Mouse (Mus musculus): Measurements from ENCODE around the gene Lysmd3. TPM values are rescaled to one million over a fixed set of nuclear protein-coding genes. Genes with fewer than 3 reads are reported as not detected.
"Not testable (repeated sequence)": the region's sequence is repeated elsewhere in the genome, so short reads cannot be mapped to it uniquely, and the experiment has no call there.

Lysmd3 gene
- total RNA-seq (2022): 10 to 100 TPM; 10.6 to 15.2 (median 13.9) TPM

GRCm38 (mm10) chr13:81657351-81658052 is at the start of gene Lysmd3:
Gene Lysmd3, plus strand, starts transcription at chr13:81657663.
- peak; percentile 82 to 89 for DNase-seq (ENCODE audit: low spot score in 2 of 2)

- no peak for DNase-seq (ENCODE audit: low spot score in 2 of 2)
Measured at GRCm38 (mm10) chr13:81610349-81610748, 47.1 kb upstream of the Lysmd3 start.

GRCm38 (mm10) chr13:81627861-81628260 is 29.6 kb upstream of the Lysmd3 start:
- not testable (repeated sequence) for DNase-seq (ENCODE audit: low spot score in 2 of 2)

GRCm38 (mm10) chr13:81628631-81629190 is 28.8 kb upstream of the Lysmd3 start:
- DNase-seq (ENCODE audit: low spot score in 2 of 2): no peak

GRCm38 (mm10) chr13:81629395-81629794 is 28.1 kb upstream of the Lysmd3 start:
- DNase-seq (ENCODE audit: low spot score in 2 of 2): no peak

GRCm38 (mm10) chr13:81630566-81630965 is 26.9 kb upstream of the Lysmd3 start:
- no peak for DNase-seq (ENCODE audit: low spot score in 2 of 2)

- DNase-seq (ENCODE audit: low spot score in 2 of 2): peak; percentile 29 to 31
Measured at GRCm38 (mm10) chr13:81632720-81633415, 24.6 kb upstream of the Lysmd3 start, which contains the start of gene Adgrv1. Gene Adgrv1, minus strand, starts transcription at chr13:81633154.

GRCm38 (mm10) chr13:81639624-81640023 is 17.8 kb upstream of the Lysmd3 start:
- no peak for DNase-seq (ENCODE audit: low spot score in 2 of 2)

- no peak for DNase-seq (ENCODE audit: low spot score in 2 of 2)
Measured at GRCm38 (mm10) chr13:81640881-81641280, 16.6 kb upstream of the Lysmd3 start.

GRCm38 (mm10) chr13:81641289-81642045 is 16.0 kb upstream of the Lysmd3 start:
- DNase-seq (ENCODE audit: low spot score in 2 of 2): peak in 1 of 2 experiments; percentile 54

GRCm38 (mm10) chr13:81642491-81643149 is 14.8 kb upstream of the Lysmd3 start:
- DNase-seq (ENCODE audit: low spot score in 2 of 2): no peak

GRCm38 (mm10) chr13:81644047-81644565 is 13.4 kb upstream of the Lysmd3 start:
- DNase-seq (ENCODE audit: low spot score in 2 of 2): no peak

GRCm38 (mm10) chr13:81646348-81646747 is 11.1 kb upstream of the Lysmd3 start:
- no peak for DNase-seq (ENCODE audit: low spot score in 2 of 2)

- not testable (repeated sequence) for DNase-seq (ENCODE audit: low spot score in 2 of 2)
Measured at GRCm38 (mm10) chr13:81650382-81650781, 7.1 kb upstream of the Lysmd3 start.

GRCm38 (mm10) chr13:81656091-81656850 is 1.2 kb upstream of the Lysmd3 start:
- DNase-seq (ENCODE audit: low spot score in 2 of 2): no peak

GRCm38 (mm10) chr13:81657008-81657350 is 484 bp upstream of the Lysmd3 start:
- DNase-seq (ENCODE audit: low spot score in 2 of 2): no peak

- peak in 1 of 2 experiments; percentile 18 for DNase-seq (ENCODE audit: low spot score in 2 of 2)
Measured at GRCm38 (mm10) chr13:81658053-81658752, 740 bp downstream of the Lysmd3 start.

GRCm38 (mm10) chr13:81663566-81664330 is 6.3 kb downstream of the Lysmd3 start:
- DNase-seq (ENCODE audit: low spot score in 2 of 2): no peak

- DNase-seq (ENCODE audit: low spot score in 2 of 2): no peak
Measured at GRCm38 (mm10) chr13:81664331-81664698, 6.9 kb downstream of the Lysmd3 start.

Data from layer of hippocampus, adult 8-10 months (tissue).